Mouse (Mus musculus) granulocyte monocyte progenitor cell, adult 5-6 weeks (primary cell): ENCODE measurements around the gene Nrip1. TPM values are rescaled to one million over a fixed set of nuclear protein-coding genes. Genes with fewer than 3 reads are reported as not detected.
"Not testable (repeated sequence)": the region's sequence is repeated elsewhere in the genome, so short reads cannot be mapped to it uniquely, and the experiment has no call there.

Source experiments
- ATAC-seq: replicated peaks from 2 replicates; pipeline ENCODE4 v1.8.0; 2016; ENCODE audit warnings: mild to moderate bottlenecking, moderate TSS enrichment, inconsistent platforms; ENCODE audit not compliant: poor library complexity, severe bottlenecking
- total RNA-seq, 2 experiments: library from RNA; stranded (forward) in 1 of 2; stranded (reverse) in 1 of 2; fragments of 200-712, 200-1000 nt in 1 of 2; fragments of >200 nt in 1 of 2; fragmentation: Nextera tagmentation in 1 of 2; gene quantifications; 2 replicates each; pipeline ENCODE4 v1.2.3; 2014 to 2017

Gene Nrip1
- 20.2 and 21.0 TPM in 2 replicates for total RNA-seq (2014; fragmentation: Nextera tagmentation)
- 10.3 and 11.7 TPM in 2 replicates for total RNA-seq (2017)

- ATAC-seq = peak; percentile 51
Measured at GRCm38 (mm10) chr16:76373671-76374091, at the start of gene Nrip1. TSS of gene Nrip1 (minus strand) at chr16:76373827.

GRCm38 (mm10) chr16:76422531-76422930 lies 48.9 kb upstream of the Nrip1 start:
- ATAC-seq = peak; percentile 27; the same call in 1 of the 2 replicates

GRCm38 (mm10) chr16:76419849-76420248 lies 46.2 kb upstream of the Nrip1 start:
- no peak for ATAC-seq

GRCm38 (mm10) chr16:76416477-76416876 lies 42.9 kb upstream of the Nrip1 start:
- ATAC-seq = no peak

- no peak for ATAC-seq
Measured at GRCm38 (mm10) chr16:76416060-76416438, 42.4 kb upstream of the Nrip1 start.

GRCm38 (mm10) chr16:76415407-76416059 lies 41.9 kb upstream of the Nrip1 start:
- no peak for ATAC-seq

GRCm38 (mm10) chr16:76414528-76414927 lies 40.9 kb upstream of the Nrip1 start:
- ATAC-seq = no peak

GRCm38 (mm10) chr16:76413581-76413980 lies 40.0 kb upstream of the Nrip1 start:
- no peak for ATAC-seq

GRCm38 (mm10) chr16:76409355-76409722 lies 35.7 kb upstream of the Nrip1 start:
- no peak for ATAC-seq

GRCm38 (mm10) chr16:76408696-76409354 lies 35.2 kb upstream of the Nrip1 start:
- ATAC-seq = no peak

- ATAC-seq = no peak
Measured at GRCm38 (mm10) chr16:76408241-76408640, 34.6 kb upstream of the Nrip1 start.

- ATAC-seq = no peak
Measured at GRCm38 (mm10) chr16:76407321-76407920, 33.8 kb upstream of the Nrip1 start.

- no peak for ATAC-seq
Measured at GRCm38 (mm10) chr16:76406897-76407296, 33.3 kb upstream of the Nrip1 start.

- no peak for ATAC-seq
Measured at GRCm38 (mm10) chr16:76406319-76406718, 32.7 kb upstream of the Nrip1 start.

GRCm38 (mm10) chr16:76403305-76403704 lies 29.7 kb upstream of the Nrip1 start:
- not testable (repeated sequence) for ATAC-seq

- no peak for ATAC-seq
Measured at GRCm38 (mm10) chr16:76396512-76396911, 22.9 kb upstream of the Nrip1 start.

- ATAC-seq = no peak
Measured at GRCm38 (mm10) chr16:76393267-76393666, 19.6 kb upstream of the Nrip1 start.

- ATAC-seq = no peak
Measured at GRCm38 (mm10) chr16:76386496-76386895, 12.9 kb upstream of the Nrip1 start.

- ATAC-seq = no peak
Measured at GRCm38 (mm10) chr16:76386071-76386470, 12.4 kb upstream of the Nrip1 start.

GRCm38 (mm10) chr16:76377211-76377610 lies 3.6 kb upstream of the Nrip1 start:
- no peak for ATAC-seq

- ATAC-seq = no peak
Measured at GRCm38 (mm10) chr16:76376661-76377060, 3.0 kb upstream of the Nrip1 start.
